Mouse (Mus musculus): Measurements from ENCODE around the gene Eya4.

GRCm38 (mm10) chr10:23092517-23092916 lies 258.1 kb downstream of the Eya4 start:
- TF ChIP-seq POLR2A (IDR thresholded peaks at IDR 0.05; ENCODE audit: low read depth, low read length) (no peak), CTCF (conservative IDR thresholded peaks at IDR 0.05; ENCODE audit: insufficient read depth, insufficient read length, low read depth, low read length) (no peak)
